Mouse (Mus musculus) heart, postnatal 0 days (tissue): ENCODE results near the gene Polr1d. TPM values are rescaled to one million over a fixed set of nuclear protein-coding genes. Genes with fewer than 3 reads are reported as not detected.

Source experiments
- ATAC-seq: fragments of 200-750 bp; cut with Nextera tagmentation; 2 replicates; pipeline ENCODE4 v1.8.0; 2017; ENCODE audit warnings: low read depth, moderate number of reproducible peaks, moderate library complexity; ENCODE audit not compliant: insufficient read depth
- DNase-seq: peaks from one replicate; pipeline ENCODE4 v3.0.0-alpha.2; 2016; ENCODE audit warnings: low spot score
- H3K27ac ChIP-seq: fragments of 300-500 bp; sonication (generic); 2 replicates; pipeline ENCODE4 v1.5.1; 2014; ENCODE audit warnings: low read depth, mild to moderate bottlenecking
- H3K27me3 ChIP-seq: fragments of 300-500 bp; sonication (generic); 2 replicates; pipeline ENCODE4 v1.6.1; 2014; ENCODE audit warnings: low read length, mixed read lengths; ENCODE audit not compliant: control insufficient read depth, insufficient read depth
- H3K36me3 ChIP-seq: fragments of 300-500 bp; sonication (generic); replicated peaks from 2 replicates; pipeline ENCODE4 v1.6.1; 2014; ENCODE audit warnings: low read length, mixed read lengths; ENCODE audit not compliant: control insufficient read depth, insufficient read depth
- H3K4me1 ChIP-seq: fragments of 300-500 bp; sonication (generic); 2 replicates; pipeline ENCODE4 v1.6.1; 2014; ENCODE audit warnings: antibody characterized with exemption; ENCODE audit not compliant: control insufficient read depth, insufficient read depth
- H3K4me2 ChIP-seq: fragments of 300-500 bp; sonication (generic); 2 replicates; pipeline ENCODE4 v1.6.1; 2014; ENCODE audit warnings: low read depth, mild to moderate bottlenecking, low read length, moderate library complexity
- H3K4me3 ChIP-seq: fragments of 300-500 bp; sonication (generic); 2 replicates; pipeline ENCODE4 v1.5.1; 2014; ENCODE audit warnings: low read depth, low read length
- H3K9ac ChIP-seq: fragments of 300-500 bp; sonication (generic); replicated peaks from 2 replicates; pipeline ENCODE4 v1.6.1; 2014; ENCODE audit warnings: low read depth, low read length, mixed read lengths
- H3K9me3 ChIP-seq: fragments of 300-500 bp; sonication (generic); replicated peaks from 2 replicates; pipeline ENCODE4 v1.6.1; 2016; ENCODE audit warnings: low read length; ENCODE audit not compliant: control insufficient read depth
- CTCF ChIP-seq: IDR thresholded peaks from 2 replicates; pipeline ENCODE4 v1.5.1; 2016; ENCODE audit warnings: antibody characterized with exemption, control low read depth, low read depth
- EP300 ChIP-seq: IDR thresholded peaks from 2 replicates; pipeline ENCODE4 v1.6.1; 2016; ENCODE audit warnings: antibody characterized with exemption, low read depth
- WGBS: fragments of 180-500 bp; shearing (Covaris S2); extraction: QIAGEN DNeasy Blood & Tissue Kit; methylation state at CpG from one replicate; pipeline ENCODE4 v1.1.7; 2014; 5-methylcytosine and 5-hydroxymethylcytosine counted together
- polyA plus RNA-seq: library from polyadenylated mRNA; unstranded; fragments of >200 nt; fragmentation: Nextera tagmentation; extraction: Ambion mirVana; gene quantifications from 2 replicates; pipeline ENCODE4 v1.2.1, GENCODE M21; 2015
- total RNA-seq: library from RNA; depleted of rRNA; stranded (reverse); fragments of >200 nt; gene quantifications from 2 replicates; pipeline ENCODE4 v1.2.3, GENCODE M21; 2014; ENCODE audit warnings: low replicate concordance

Polr1d gene
- total and polyA plus RNA-seq, 2 experiments from 2014 or later, result 53.8 to 85.0 TPM

DNA sequence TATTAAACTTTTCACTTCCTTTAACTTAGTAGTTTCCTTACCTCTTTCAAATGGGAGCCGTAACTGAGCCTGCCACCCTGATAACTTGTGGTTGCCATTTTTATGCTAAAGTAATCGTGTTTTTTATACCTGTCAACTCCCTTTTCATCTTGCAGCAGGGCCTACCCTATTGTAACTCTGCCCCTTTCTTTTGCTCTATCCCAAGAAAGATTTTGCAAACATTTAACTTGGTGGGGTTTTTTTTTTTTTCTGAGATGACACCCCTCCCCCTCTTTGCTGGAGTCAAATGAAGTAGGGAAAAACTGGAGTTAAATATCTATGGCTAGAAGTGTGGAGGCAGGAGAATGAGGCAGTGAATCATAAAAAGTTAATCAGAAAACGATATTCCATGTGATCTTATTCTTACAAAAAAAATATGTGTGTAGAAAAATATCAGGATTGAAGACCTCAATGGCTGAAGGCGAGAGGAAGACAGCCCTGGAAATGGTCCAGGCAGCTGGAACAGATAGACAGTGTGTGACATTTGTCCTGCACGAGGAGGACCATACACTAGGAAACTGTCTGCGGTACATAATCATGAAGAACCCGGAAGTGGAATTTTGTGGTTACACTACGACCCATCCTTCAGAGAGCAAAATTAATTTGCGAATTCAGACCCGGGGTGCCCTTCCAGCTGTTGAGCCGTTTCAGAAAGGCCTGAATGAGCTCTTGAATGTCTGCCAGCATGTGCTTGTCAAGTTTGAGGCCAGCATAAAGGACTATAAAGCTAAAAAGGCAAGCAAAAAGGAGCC lies 1.5 kb downstream of the Polr1d start:
- Histone ChIP-seq H3K9ac (peak overlapping the region; percentile 84), H3K36me3 (peaks cover 14% of the 10 kb centered on the region; the same call in 1 of the 2 replicates), H3K4me1 (peaks cover 17% of the 10 kb centered on the region), H3K9me3 (no peaks in the 10 kb centered on the region), H3K4me3 (peak overlapping the region; percentile 93), H3K4me2 (peak overlapping the region; percentile 93), H3K27me3 (no peaks in the 10 kb centered on the region), H3K27ac (peak overlapping the region; percentile 85)
- TF ChIP-seq EP300 (no peak), CTCF (no peak)
- no peak for ATAC-seq
- no peak for DNase-seq
- 33% methylated on average over 11 of the region's 11 CpGs for WGBS

DNA sequence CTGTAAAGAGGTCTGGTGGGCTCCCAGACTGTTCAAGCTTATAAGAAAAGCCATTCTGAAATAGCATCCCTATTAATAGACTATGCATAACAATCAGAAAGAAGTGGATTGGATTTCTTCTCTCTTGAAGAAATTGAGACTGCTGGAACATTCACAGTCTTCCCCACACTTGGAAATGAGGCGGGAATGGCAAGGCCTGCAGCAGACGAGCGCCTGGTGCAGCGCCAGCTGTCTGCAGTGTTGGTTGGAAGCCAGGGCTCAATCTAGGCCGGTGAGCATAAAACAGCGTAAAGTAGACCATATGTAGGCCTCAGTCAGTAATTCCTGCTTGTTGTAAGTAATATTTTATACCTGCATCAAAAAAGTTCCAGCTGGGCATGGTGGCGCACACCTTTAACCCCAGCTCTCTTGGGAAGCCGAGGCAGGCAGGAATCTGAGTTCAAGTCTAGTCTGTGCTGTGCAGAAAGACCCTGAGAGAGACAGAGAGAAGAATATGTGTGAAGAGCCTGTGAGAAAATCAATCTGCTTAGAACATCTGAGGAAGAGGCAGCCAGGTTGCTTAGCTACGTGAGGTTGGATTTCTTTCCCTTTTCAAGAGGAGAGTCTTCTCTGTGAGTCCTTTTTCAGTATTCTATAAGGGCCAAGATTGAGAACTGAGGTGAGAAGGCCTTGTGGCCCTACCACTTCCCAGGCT lies 8.5 kb downstream of the Polr1d start:
- H3K27me3 ChIP-seq, result no peaks in the 10 kb centered on the region
- no peaks in the 10 kb centered on the region for H3K9me3 ChIP-seq
- peaks cover 12% of the 10 kb centered on the region; the same call in 1 of the 2 replicates for H3K4me1 ChIP-seq
- TF ChIP-seq EP300, result no peak
- TF ChIP-seq CTCF, result no peak
- ATAC-seq, result no peak
- H3K4me2 ChIP-seq, result no peak overlapping the region
- no peak overlapping the region for H3K4me3 ChIP-seq
- no peak overlapping the region for H3K27ac ChIP-seq
- H3K9ac ChIP-seq, result no peak overlapping the region
- DNase-seq, result no peak
- H3K36me3 ChIP-seq, result peaks cover 10% of the 10 kb centered on the region; the same call in 1 of the 2 replicates
- 69% methylated on average over 9 of the region's 9 CpGs for WGBS

- H3K27ac ChIP-seq, result no peak overlapping the region
- no peaks in the 10 kb centered on the region for H3K9me3 ChIP-seq
- peaks cover 17% of the 10 kb centered on the region; the same call in 1 of the 2 replicates for H3K4me1 ChIP-seq
- DNase-seq (no peak), ATAC-seq (no peak)
- H3K4me2 ChIP-seq, result no peak overlapping the region
- no peak overlapping the region for H3K4me3 ChIP-seq
- no peak for TF ChIP-seq EP300
- no peak for TF ChIP-seq CTCF
- no peaks in the 10 kb centered on the region for H3K27me3 ChIP-seq
- 0 out of 2 replicates have a peak, but pooled peaks cover 4% of the 10 kb centered on the region for H3K36me3 ChIP-seq
- H3K9ac ChIP-seq, result no peak overlapping the region
- WGBS, result 87% methylated on average over 4 of the region's 4 CpGs
Measured at GRCm38 (mm10) chr5:147086816-147087215, 10.0 kb downstream of the Polr1d start.

- WGBS, result 68% methylated on average over 3 of the region's 3 CpGs
- H3K36me3 ChIP-seq, result 0 out of 2 replicates have a peak, but pooled peaks cover 6% of the 10 kb centered on the region
- peaks cover 17% of the 10 kb centered on the region; the same call in 1 of the 2 replicates for H3K4me1 ChIP-seq
- H3K9me3 ChIP-seq, result no peaks in the 10 kb centered on the region
- no peak overlapping the region for H3K4me3 ChIP-seq
- DNase-seq, result no peak
- TF ChIP-seq EP300 (no peak), CTCF (no peak)
- H3K4me2 ChIP-seq, result no peak overlapping the region
- no peaks in the 10 kb centered on the region for H3K27me3 ChIP-seq
- no peak overlapping the region for H3K9ac ChIP-seq
- no peak for ATAC-seq
- no peak overlapping the region for H3K27ac ChIP-seq
Measured at GRCm38 (mm10) chr5:147089836-147090235, 13.0 kb downstream of the Polr1d start.

GRCm38 (mm10) chr5:147090256-147090963 lies 13.6 kb downstream of the Polr1d start:
- Histone ChIP-seq H3K9me3 (no peaks in the 10 kb centered on the region), H3K4me1 (peaks cover 17% of the 10 kb centered on the region; the same call in 1 of the 2 replicates), H3K36me3 (0 out of 2 replicates have a peak, but pooled peaks cover 6% of the 10 kb centered on the region), H3K4me3 (no peak overlapping the region), H3K9ac (no peak overlapping the region), H3K27me3 (no peaks in the 10 kb centered on the region), H3K4me2 (no peak overlapping the region), H3K27ac (no peak overlapping the region)
- DNase-seq (no peak), ATAC-seq (no peak)
- TF ChIP-seq EP300 (no peak), CTCF (no peak)
- WGBS, result 78% methylated on average over 11 of the region's 11 CpGs
